Mouse (Mus musculus): ENCODE measurements at regions not wholly inside any gene's neighbourhood (a gene's known extent, or its start where the extent isn't known, plus 50 kb on each side); places are given as distances from the start of the nearest gene placed in this dataset.

DNA sequence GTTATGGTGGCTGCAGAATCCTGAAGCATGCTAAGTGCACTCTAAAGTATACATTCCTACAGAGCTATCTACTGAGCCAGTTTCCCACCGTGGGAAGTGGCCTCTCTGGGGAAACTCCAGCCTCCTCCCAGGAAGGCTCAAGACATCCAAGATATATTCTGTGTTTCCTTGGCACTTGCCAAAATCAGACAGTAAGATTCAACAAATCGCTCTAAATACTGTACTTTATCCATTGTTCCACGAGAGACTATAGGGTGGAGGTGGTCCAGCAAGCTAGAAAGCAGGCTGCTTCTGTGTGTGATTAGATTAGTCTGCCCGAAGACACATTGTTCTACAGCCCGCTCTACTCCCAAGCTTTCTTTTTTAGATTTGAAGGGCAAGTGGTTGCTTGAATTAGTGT lies 250.5 kb downstream of the Gm11361 start:
- no peak for TF ChIP-seq CTCF (IDR thresholded peaks at IDR 0.05; ENCODE audit: borderline replicate concordance, control insufficient read depth, extremely low read depth, insufficient read depth, low read length, poor library complexity)
- no peak for TF ChIP-seq POLR2A (IDR thresholded peaks at IDR 0.05; ENCODE audit: control insufficient read depth, extremely low read depth, insufficient read depth, low read length, poor library complexity)

All from thymus, adult 2 months (tissue).